Mouse (Mus musculus): ENCODE results near the gene Klf9. TPM values are rescaled to one million over a fixed set of nuclear protein-coding genes. Genes with fewer than 3 reads are reported as not detected.

The Klf9 gene
- polyA plus RNA-seq, 1 experiment from 2014 or later: 6.6 TPM

GRCm38 (mm10) chr19:23171136-23171535 is 30.1 kb downstream of the Klf9 start:
- WGBS: 92% methylated on average over 2 of the region's 2 CpGs
- no peak for ATAC-seq (ENCODE audit: low read depth)

GRCm38 (mm10) chr19:23175090-23175489 is 34.1 kb downstream of the Klf9 start:
- no peak overlapping the region for H3K4me2 ChIP-seq (ENCODE audit: low read depth, low read length)
- H3K9me3 ChIP-seq (ENCODE audit: control insufficient read depth, low read length): no peaks in the 10 kb centered on the region
- no peak overlapping the region for H3K27ac ChIP-seq (ENCODE audit: low read length)
- no peak for ATAC-seq (ENCODE audit: low read depth)
- WGBS: 63% methylated on average over 3 of the region's 3 CpGs
- no peaks in the 10 kb centered on the region for H3K27me3 ChIP-seq (ENCODE audit: control insufficient read depth, insufficient read depth, low read depth, low read length)
- H3K4me1 ChIP-seq (replicated peaks; ENCODE audit: control insufficient read depth, insufficient read depth, low read length): no peaks in the 10 kb centered on the region
- H3K36me3 ChIP-seq (ENCODE audit: control insufficient read depth, insufficient read depth, low read length): no peaks in the 10 kb centered on the region
- no peak overlapping the region for H3K4me3 ChIP-seq (ENCODE audit: low read length)
- no peak overlapping the region for H3K9ac ChIP-seq (ENCODE audit: low read length)

More at GRCm38 (mm10) chr19:23171136-23171535, 30.1 kb downstream of the Klf9 start:
- Histone ChIP-seq H3K4me2 (ENCODE audit: low read depth, low read length) (no peak overlapping the region), H3K4me1 (replicated peaks; ENCODE audit: control insufficient read depth, insufficient read depth, low read length) (no peaks in the 10 kb centered on the region), H3K9ac (ENCODE audit: low read length) (no peak overlapping the region), H3K27ac (ENCODE audit: low read length) (no peak overlapping the region), H3K36me3 (ENCODE audit: control insufficient read depth, insufficient read depth, low read length) (no peaks in the 10 kb centered on the region), H3K27me3 (ENCODE audit: control insufficient read depth, insufficient read depth, low read depth, low read length) (no peaks in the 10 kb centered on the region), H3K9me3 (ENCODE audit: control insufficient read depth, low read length) (no peaks in the 10 kb centered on the region), H3K4me3 (ENCODE audit: low read length) (no peak overlapping the region)

GRCm38 (mm10) chr19:23175511-23175910 is 34.5 kb downstream of the Klf9 start:
- H3K9ac ChIP-seq (ENCODE audit: low read length): no peak overlapping the region
- no peaks in the 10 kb centered on the region for H3K36me3 ChIP-seq (ENCODE audit: control insufficient read depth, insufficient read depth, low read length)
- no peak overlapping the region for H3K27ac ChIP-seq (ENCODE audit: low read length)
- no peak overlapping the region for H3K4me2 ChIP-seq (ENCODE audit: low read depth, low read length)
- no peaks in the 10 kb centered on the region for H3K27me3 ChIP-seq (ENCODE audit: control insufficient read depth, insufficient read depth, low read depth, low read length)
- no peak for ATAC-seq (ENCODE audit: low read depth)
- WGBS: 46% methylated on average over 2 of the region's 2 CpGs
- no peaks in the 10 kb centered on the region for H3K9me3 ChIP-seq (ENCODE audit: control insufficient read depth, low read length)
- no peak overlapping the region for H3K4me3 ChIP-seq (ENCODE audit: low read length)
- H3K4me1 ChIP-seq (replicated peaks; ENCODE audit: control insufficient read depth, insufficient read depth, low read length): no peaks in the 10 kb centered on the region

- WGBS: 91% methylated on average over 3 of the region's 3 CpGs
- no peaks in the 10 kb centered on the region for H3K36me3 ChIP-seq (ENCODE audit: control insufficient read depth, insufficient read depth, low read length)
These were observed 37.5 kb downstream of the Klf9 start for GRCm38 (mm10) chr19:23178533-23178932.

GRCm38 (mm10) chr19:23183493-23183892 is 42.5 kb downstream of the Klf9 start:
- 90% methylated on average over 4 of the region's 4 CpGs for WGBS
- no peak for ATAC-seq (ENCODE audit: low read depth)
- H3K9ac ChIP-seq (ENCODE audit: low read length): no peak overlapping the region
- H3K4me3 ChIP-seq (ENCODE audit: low read length): no peak overlapping the region
- no peaks in the 10 kb centered on the region for H3K9me3 ChIP-seq (ENCODE audit: control insufficient read depth, low read length)
- H3K4me1 ChIP-seq (replicated peaks; ENCODE audit: control insufficient read depth, insufficient read depth, low read length): no peaks in the 10 kb centered on the region
- no peaks in the 10 kb centered on the region for H3K27me3 ChIP-seq (ENCODE audit: control insufficient read depth, insufficient read depth, low read depth, low read length)
- H3K4me2 ChIP-seq (ENCODE audit: low read depth, low read length): no peak overlapping the region
- no peaks in the 10 kb centered on the region; the same call in 1 of the 2 replicates for H3K36me3 ChIP-seq (ENCODE audit: control insufficient read depth, insufficient read depth, low read length)
- no peak overlapping the region for H3K27ac ChIP-seq (ENCODE audit: low read length)

More at GRCm38 (mm10) chr19:23178533-23178932, 37.5 kb downstream of the Klf9 start:
- Histone ChIP-seq H3K9me3 (ENCODE audit: control insufficient read depth, low read length) (no peaks in the 10 kb centered on the region), H3K4me2 (ENCODE audit: low read depth, low read length) (no peak overlapping the region), H3K9ac (ENCODE audit: low read length) (no peak overlapping the region), H3K27me3 (ENCODE audit: control insufficient read depth, insufficient read depth, low read depth, low read length) (no peaks in the 10 kb centered on the region), H3K4me1 (replicated peaks; ENCODE audit: control insufficient read depth, insufficient read depth, low read length) (no peaks in the 10 kb centered on the region), H3K27ac (ENCODE audit: low read length) (no peak overlapping the region), H3K4me3 (ENCODE audit: low read length) (no peak overlapping the region)
- ATAC-seq (ENCODE audit: low read depth): no peak

GRCm38 (mm10) chr19:23184068-23184467 is 43.0 kb downstream of the Klf9 start:
- Histone ChIP-seq H3K27ac (ENCODE audit: low read length) (no peak overlapping the region), H3K4me3 (ENCODE audit: low read length) (no peak overlapping the region), H3K4me2 (ENCODE audit: low read depth, low read length) (no peak overlapping the region), H3K36me3 (ENCODE audit: control insufficient read depth, insufficient read depth, low read length) (no peaks in the 10 kb centered on the region; the same call in 1 of the 2 replicates), H3K9ac (ENCODE audit: low read length) (no peak overlapping the region), H3K27me3 (ENCODE audit: control insufficient read depth, insufficient read depth, low read depth, low read length) (no peaks in the 10 kb centered on the region), H3K4me1 (replicated peaks; ENCODE audit: control insufficient read depth, insufficient read depth, low read length) (no peaks in the 10 kb centered on the region), H3K9me3 (ENCODE audit: control insufficient read depth, low read length) (no peaks in the 10 kb centered on the region)
- no peak for ATAC-seq (ENCODE audit: low read depth)
- WGBS: 80% methylated on average over 4 of the region's 4 CpGs

- Histone ChIP-seq H3K9ac (ENCODE audit: low read length) (no peak overlapping the region), H3K27me3 (ENCODE audit: control insufficient read depth, insufficient read depth, low read depth, low read length) (no peaks in the 10 kb centered on the region), H3K9me3 (ENCODE audit: control insufficient read depth, low read length) (no peaks in the 10 kb centered on the region), H3K27ac (ENCODE audit: low read length) (no peak overlapping the region), H3K4me3 (ENCODE audit: low read length) (no peak overlapping the region), H3K36me3 (ENCODE audit: control insufficient read depth, insufficient read depth, low read length) (peaks cover 2% of the 10 kb centered on the region; the same call in 1 of the 2 replicates), H3K4me1 (replicated peaks; ENCODE audit: control insufficient read depth, insufficient read depth, low read length) (no peaks in the 10 kb centered on the region), H3K4me2 (ENCODE audit: low read depth, low read length) (no peak overlapping the region)
- ATAC-seq (ENCODE audit: low read depth): no peak
- 84% methylated on average over 6 of the region's 6 CpGs for WGBS
These were observed 46.7 kb downstream of the Klf9 start for GRCm38 (mm10) chr19:23187732-23188131.

GRCm38 (mm10) chr19:23188986-23189385 is 48.0 kb downstream of the Klf9 start:
- no peaks in the 10 kb centered on the region for H3K27me3 ChIP-seq (ENCODE audit: control insufficient read depth, insufficient read depth, low read depth, low read length)
- H3K9ac ChIP-seq (ENCODE audit: low read length): no peak overlapping the region
- no peaks in the 10 kb centered on the region for H3K9me3 ChIP-seq (ENCODE audit: control insufficient read depth, low read length)
- H3K4me2 ChIP-seq (ENCODE audit: low read depth, low read length): no peak overlapping the region
- H3K4me3 ChIP-seq (ENCODE audit: low read length): no peak overlapping the region
- no peak for ATAC-seq (ENCODE audit: low read depth)
- H3K4me1 ChIP-seq (replicated peaks; ENCODE audit: control insufficient read depth, insufficient read depth, low read length): no peaks in the 10 kb centered on the region
- no peak overlapping the region for H3K27ac ChIP-seq (ENCODE audit: low read length)
- H3K36me3 ChIP-seq (ENCODE audit: control insufficient read depth, insufficient read depth, low read length): peaks cover 2% of the 10 kb centered on the region; the same call in 1 of the 2 replicates
- 75% methylated on average over 7 of the region's 7 CpGs for WGBS

GRCm38 (mm10) chr19:23189744-23190143 is 48.7 kb downstream of the Klf9 start:
- no peak for ATAC-seq (ENCODE audit: low read depth)
- H3K27ac ChIP-seq (ENCODE audit: low read length): no peak overlapping the region
- no peaks in the 10 kb centered on the region for H3K4me1 ChIP-seq (replicated peaks; ENCODE audit: control insufficient read depth, insufficient read depth, low read length)
- 70% methylated on average over 1 of the region's 1 CpGs for WGBS
- H3K9ac ChIP-seq (ENCODE audit: low read length): no peak overlapping the region
- H3K9me3 ChIP-seq (ENCODE audit: control insufficient read depth, low read length): no peaks in the 10 kb centered on the region
- no peak overlapping the region for H3K4me2 ChIP-seq (ENCODE audit: low read depth, low read length)
- no peaks in the 10 kb centered on the region for H3K27me3 ChIP-seq (ENCODE audit: control insufficient read depth, insufficient read depth, low read depth, low read length)
- H3K36me3 ChIP-seq (ENCODE audit: control insufficient read depth, insufficient read depth, low read length): peaks cover 2% of the 10 kb centered on the region; the same call in 1 of the 2 replicates
- H3K4me3 ChIP-seq (ENCODE audit: low read length): no peak overlapping the region

GRCm38 (mm10) chr19:23191486-23191885 is 50.5 kb downstream of the Klf9 start:
- H3K9me3 ChIP-seq (ENCODE audit: control insufficient read depth, low read length): no peaks in the 10 kb centered on the region
- H3K27ac ChIP-seq (ENCODE audit: low read length): no peak overlapping the region
- no peak for ATAC-seq (ENCODE audit: low read depth)
- no peak overlapping the region for H3K4me2 ChIP-seq (ENCODE audit: low read depth, low read length)
- H3K4me3 ChIP-seq (ENCODE audit: low read length): no peak overlapping the region
- H3K36me3 ChIP-seq (ENCODE audit: control insufficient read depth, insufficient read depth, low read length): peaks cover 7% of the 10 kb centered on the region; the same call in 1 of the 2 replicates
- 93% methylated on average over 6 of the region's 6 CpGs for WGBS
- H3K27me3 ChIP-seq (ENCODE audit: control insufficient read depth, insufficient read depth, low read depth, low read length): no peaks in the 10 kb centered on the region
- no peaks in the 10 kb centered on the region for H3K4me1 ChIP-seq (replicated peaks; ENCODE audit: control insufficient read depth, insufficient read depth, low read length)
- no peak overlapping the region for H3K9ac ChIP-seq (ENCODE audit: low read length)
